Mouse (Mus musculus) monocyte, adult 5-6 weeks (primary cell): ENCODE data around the gene Snap23. TPM values are rescaled to one million over a fixed set of nuclear protein-coding genes. Genes with fewer than 3 reads are reported as not detected.

Source experiments
- ATAC-seq: fragments of 153-309, 156-312 bp; replicated peaks from 2 replicates; pipeline ENCODE4 v1.8.0; 2017; ENCODE audit warnings: mild to moderate bottlenecking; ENCODE audit not compliant: low TSS enrichment, insufficient number of reproducible peaks, severe bottlenecking, poor library complexity, low FRiP score
- total RNA-seq: library from RNA; stranded (forward); fragments of 200-1000, 200-491, 200-594 nt; gene quantifications from 3 replicates; pipeline ENCODE4 v1.2.3, GENCODE M21; 2017

Snap23 gene
- total RNA-seq, 1 experiment from 2014 or later: 294 TPM

- no peak for ATAC-seq
These were observed 7.7 kb downstream of the Snap23 start for GRCm38 (mm10) chr2:120575121-120575520.

- ATAC-seq: no peak
These were observed 8.5 kb downstream of the Snap23 start for GRCm38 (mm10) chr2:120575978-120576377.

- ATAC-seq: no peak
These were observed 10.3 kb downstream of the Snap23 start for GRCm38 (mm10) chr2:120577799-120578198.

DNA sequence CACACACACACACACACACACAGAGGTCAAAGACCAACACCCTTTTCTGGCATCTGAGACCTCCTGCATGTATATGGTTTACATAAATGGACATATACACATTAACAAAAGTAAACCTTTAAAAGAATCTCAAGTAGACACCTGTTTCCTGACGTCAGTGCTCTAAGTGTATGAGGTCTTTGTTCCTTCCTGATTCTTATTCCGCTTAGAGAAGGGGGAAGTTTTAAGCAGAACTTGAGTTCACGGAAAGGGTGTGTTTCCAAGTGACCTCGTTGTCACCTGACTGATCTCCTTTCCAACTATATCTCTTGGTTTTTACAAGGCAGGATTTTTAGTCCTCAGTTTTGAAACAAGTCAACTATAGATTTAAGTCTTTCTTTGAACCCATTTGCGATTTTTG lies 10.8 kb downstream of the Snap23 start:
- peak; percentile 95 for ATAC-seq

DNA sequence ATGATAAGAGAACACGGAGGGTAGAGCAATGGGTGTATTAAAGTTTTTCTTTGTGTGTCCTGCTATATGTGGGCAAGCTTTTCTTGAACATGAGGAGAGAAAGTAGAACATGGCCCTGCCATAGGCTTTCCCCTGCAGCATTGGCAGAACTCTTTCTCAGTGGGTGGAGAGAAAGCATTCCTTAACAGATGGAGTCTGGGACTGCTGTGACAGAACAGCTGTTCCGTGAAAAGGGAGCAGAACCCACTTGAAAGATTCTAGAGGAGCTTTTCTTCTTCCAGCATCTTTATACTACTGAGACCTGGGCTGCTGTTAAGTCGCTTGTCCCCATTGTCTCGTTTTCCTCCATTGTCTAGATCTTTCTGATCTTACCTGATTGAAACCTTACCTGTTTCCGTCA lies 22.3 kb downstream of the Snap23 start:
- no peak for ATAC-seq

DNA sequence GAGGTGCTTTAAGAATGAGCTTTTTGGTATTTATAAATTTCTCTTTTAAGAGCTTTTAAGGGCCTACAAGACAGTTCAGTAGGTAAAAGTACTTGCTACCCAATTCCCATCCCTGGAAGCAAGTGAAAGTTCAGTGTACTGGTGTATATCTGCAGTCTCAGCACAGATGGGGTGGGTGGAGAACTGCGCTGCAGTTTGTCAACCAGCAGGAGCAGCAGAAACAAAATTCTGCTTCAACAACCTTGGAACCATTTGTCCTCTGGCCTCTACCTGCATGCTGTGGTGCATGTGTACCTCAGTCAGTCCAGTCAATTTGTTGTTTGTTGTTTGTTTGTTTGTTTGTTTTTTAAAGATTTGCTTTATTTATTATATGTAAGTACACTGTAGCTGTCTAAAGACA lies 24.8 kb downstream of the Snap23 start:
- ATAC-seq: no peak

GRCm38 (mm10) chr2:120597734-120598133 lies 30.3 kb downstream of the Snap23 start:
- ATAC-seq: no peak

- ATAC-seq: no peak
These were observed 32.0 kb downstream of the Snap23 start for GRCm38 (mm10) chr2:120599506-120599905.

GRCm38 (mm10) chr2:120606021-120606690 lies 38.7 kb downstream of the Snap23 start:
- no peak for ATAC-seq

DNA sequence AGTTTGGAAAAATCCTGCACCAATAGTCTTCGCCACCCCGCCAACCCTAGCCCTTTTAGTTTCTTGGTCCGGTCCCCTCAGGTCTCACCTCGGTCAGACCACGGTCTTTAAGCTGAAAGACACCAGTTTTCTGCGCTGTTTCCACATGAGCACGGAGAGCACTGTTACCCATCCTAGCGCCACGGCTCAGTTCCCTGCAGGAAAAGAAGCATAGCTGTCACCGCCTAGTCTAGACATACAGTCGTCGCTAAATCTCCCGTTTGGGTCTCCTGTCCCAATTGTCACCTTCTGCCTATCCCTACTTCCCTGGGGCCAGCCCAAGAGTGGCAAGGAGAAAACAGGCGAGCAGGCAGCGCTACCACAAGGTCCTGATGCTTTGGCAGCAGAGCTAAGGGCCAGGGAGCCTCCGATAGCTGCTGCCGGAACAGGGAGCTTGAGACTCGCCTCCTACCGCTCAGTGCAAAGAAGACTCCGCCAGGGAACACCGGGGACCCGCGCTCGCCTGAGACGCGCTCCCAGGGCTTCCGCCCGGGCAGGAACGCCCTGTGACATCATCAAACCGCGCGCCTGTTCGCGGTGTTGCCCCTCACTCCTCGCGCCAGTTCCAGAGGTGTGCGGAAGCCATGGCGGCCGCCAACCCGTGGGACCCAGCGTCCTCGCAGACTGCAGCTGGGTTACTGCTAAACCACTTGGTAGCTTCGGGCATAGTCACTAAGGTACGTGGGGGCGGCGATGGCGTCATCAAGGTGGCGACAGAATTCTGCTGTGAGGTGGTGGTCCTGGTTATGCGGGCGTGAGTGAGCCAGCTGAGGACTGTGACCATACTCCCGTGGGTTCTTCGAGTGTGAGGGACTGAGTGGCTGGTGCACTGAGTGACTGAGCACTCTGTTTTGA lies 41.6 kb downstream of the Snap23 start, which contains the start of the genes Haus2 and Lrrc57:
Haus2 (plus strand) TSS at position 554 of the 894 bp plus-strand sequence.
Lrrc57 (minus strand) TSS at position 691 of the 894 bp plus-strand sequence.
- ATAC-seq: peak; percentile 90

GRCm38 (mm10) chr2:120616279-120617163 lies 49.0 kb downstream of the Snap23 start:
- ATAC-seq: no peak

DNA sequence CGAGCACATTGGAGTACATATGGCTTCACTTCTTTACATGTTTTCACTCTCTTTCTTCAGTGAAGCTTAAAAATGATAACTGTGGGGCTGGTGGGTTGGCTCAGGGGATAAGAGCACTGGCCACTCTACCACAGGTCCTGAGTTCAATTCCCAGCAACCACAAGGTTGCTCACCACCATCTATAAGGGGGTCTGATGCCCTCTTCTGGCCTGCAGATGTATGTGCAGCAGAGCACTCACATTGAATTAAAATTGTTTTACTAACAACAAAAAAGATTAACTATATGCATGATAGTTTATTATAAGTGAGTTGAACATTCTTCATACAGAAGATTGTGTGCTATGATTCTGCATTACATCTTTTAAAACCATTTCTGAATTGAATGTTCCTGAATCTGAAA lies 52.1 kb downstream of the Snap23 start:
- no peak for ATAC-seq

DNA sequence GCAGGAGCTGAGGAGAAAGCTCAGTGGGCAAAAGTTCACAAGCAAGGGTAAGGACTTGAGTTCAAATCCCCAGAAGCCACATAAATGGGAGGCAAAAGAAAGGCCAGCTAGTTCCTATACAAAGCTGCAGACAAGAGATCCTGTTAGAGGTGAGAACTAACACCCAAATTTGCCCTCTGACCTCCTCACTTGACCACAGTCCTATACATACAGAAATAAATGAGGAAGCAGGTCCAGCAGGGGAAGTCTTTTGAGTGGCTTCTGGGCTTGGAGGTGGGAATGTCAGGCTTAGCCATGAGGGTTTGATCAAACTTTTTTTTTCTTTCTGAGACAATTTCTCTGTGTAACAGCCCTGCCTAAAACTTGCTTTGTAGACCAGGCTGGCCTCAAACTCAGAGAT lies 55.4 kb downstream of the Snap23 start:
- peak; percentile 61 for ATAC-seq

GRCm38 (mm10) chr2:120628076-120628865 lies 60.8 kb downstream of the Snap23 start:
- no peak for ATAC-seq

DNA sequence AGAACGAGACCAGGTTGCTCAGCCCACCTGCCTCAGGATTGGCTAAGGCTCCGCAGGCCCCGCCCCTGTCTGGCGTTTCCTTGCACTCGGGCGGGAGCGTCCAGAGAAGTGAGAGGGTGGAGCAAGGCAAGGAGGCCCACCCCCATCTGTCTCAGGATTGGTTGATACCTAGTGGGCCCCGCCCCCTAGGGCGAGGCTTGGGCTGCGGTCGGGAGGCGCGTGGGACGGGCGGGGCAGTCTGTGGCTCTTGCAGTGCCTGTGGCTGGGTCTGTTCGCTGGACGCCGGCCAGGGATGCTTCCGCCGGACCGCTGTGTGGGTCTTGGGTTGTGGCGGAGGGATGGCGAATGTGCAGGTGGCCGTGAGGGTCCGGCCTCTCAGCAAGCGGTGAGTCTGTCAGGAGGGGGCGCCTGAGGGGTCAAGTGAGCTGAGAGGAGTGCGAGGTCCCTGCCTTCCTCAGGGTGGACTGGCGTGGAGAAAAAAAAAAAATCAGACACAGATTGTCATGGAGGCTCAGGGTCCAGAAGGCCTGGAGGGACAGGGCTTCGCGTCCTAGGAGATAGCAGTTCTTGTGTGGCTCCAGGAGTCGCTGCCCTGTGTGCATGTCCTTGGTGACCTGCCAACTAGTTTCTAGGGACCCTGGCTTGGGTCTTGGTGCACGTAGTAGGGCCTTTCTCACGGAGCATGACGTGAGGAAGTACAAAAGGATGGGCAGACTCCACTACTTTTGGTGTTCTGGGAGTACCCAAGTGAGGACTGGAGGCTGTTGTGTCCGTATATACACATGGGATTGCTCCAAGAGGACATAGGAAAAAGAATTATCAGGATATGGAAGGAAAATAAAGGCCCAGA lies 61.6 kb downstream of the Snap23 start, which contains the start of gene Stard9:
Stard9 (plus strand) TSS at position 236 of the 850 bp plus-strand sequence.
- peak; percentile 99 for ATAC-seq

- no peak for ATAC-seq
These were observed 62.8 kb downstream of the Snap23 start for GRCm38 (mm10) chr2:120630246-120630645.

- no peak for ATAC-seq
These were observed 63.2 kb downstream of the Snap23 start for GRCm38 (mm10) chr2:120630655-120631054.
